Mouse (Mus musculus) testis, postnatal 14 days (tissue): ENCODE measurements around the gene Clptm1.
A peak's percentile ranks its signal among the peaks of the same experiment; 100 is the strongest.
"Not testable (repeated sequence)": the region's sequence is repeated elsewhere in the genome, so short reads cannot be mapped to it uniquely, and the experiment has no call there.

Source experiments
- DNase-seq: peaks from one replicate; pipeline ENCODE4 v3.0.0; 2021; ENCODE audit warnings: low spot score

Clptm1 gene

GRCm38 (mm10) chr7:19691873-19692865 lies 27.3 kb upstream of the Clptm1 start, which contains the start of gene Apoc1:
TSS of gene Apoc1 (minus strand) at chr7:19692660.
- DNase-seq = peak; percentile 52

- no peak for DNase-seq
These were observed 26.6 kb upstream of the Clptm1 start for GRCm38 (mm10) chr7:19691434-19691833.

- DNase-seq = no peak
These were observed 26.0 kb upstream of the Clptm1 start for GRCm38 (mm10) chr7:19690845-19691244.

- DNase-seq = no peak
These were observed 23.8 kb upstream of the Clptm1 start for GRCm38 (mm10) chr7:19688611-19689010.

GRCm38 (mm10) chr7:19688101-19688500 lies 23.3 kb upstream of the Clptm1 start:
- DNase-seq = no peak

GRCm38 (mm10) chr7:19686927-19687583 lies 22.2 kb upstream of the Clptm1 start:
- DNase-seq = not testable (repeated sequence)

- no peak for DNase-seq
These were observed 21.7 kb upstream of the Clptm1 start for GRCm38 (mm10) chr7:19686521-19686920.

GRCm38 (mm10) chr7:19685374-19685773 lies 20.5 kb upstream of the Clptm1 start:
- DNase-seq = no peak

GRCm38 (mm10) chr7:19683771-19684201 lies 19.0 kb upstream of the Clptm1 start:
- DNase-seq = no peak

GRCm38 (mm10) chr7:19682979-19683378 lies 18.1 kb upstream of the Clptm1 start:
- no peak for DNase-seq

- no peak for DNase-seq
These were observed 16.4 kb upstream of the Clptm1 start, which contains the start of the genes Gm44805 and Apoc4 for GRCm38 (mm10) chr7:19681202-19681694. TSS of gene Gm44805 (minus strand) at chr7:19681423. TSS of gene Apoc4 (minus strand) at chr7:19681479.

- DNase-seq = no peak
These were observed 15.9 kb upstream of the Clptm1 start for GRCm38 (mm10) chr7:19680702-19681101.

GRCm38 (mm10) chr7:19678901-19679300 lies 14.1 kb upstream of the Clptm1 start:
- DNase-seq = no peak

- no peak for DNase-seq
These were observed 13.0 kb upstream of the Clptm1 start, which contains the start of gene Apoc2 for GRCm38 (mm10) chr7:19677872-19678271. TSS of gene Apoc2 (minus strand) at chr7:19677941.

GRCm38 (mm10) chr7:19676662-19677061 lies 11.8 kb upstream of the Clptm1 start:
- peak; percentile 76 for DNase-seq

- no peak for DNase-seq
These were observed 11.0 kb upstream of the Clptm1 start for GRCm38 (mm10) chr7:19675824-19676223.

GRCm38 (mm10) chr7:19673083-19673699 lies 8.4 kb upstream of the Clptm1 start:
- no peak for DNase-seq

GRCm38 (mm10) chr7:19671511-19671910 lies 6.7 kb upstream of the Clptm1 start:
- no peak for DNase-seq

GRCm38 (mm10) chr7:19668947-19669721 lies 4.3 kb upstream of the Clptm1 start:
- DNase-seq = peak; percentile 84

- DNase-seq = no peak
These were observed 2.6 kb upstream of the Clptm1 start for GRCm38 (mm10) chr7:19667434-19667833.

GRCm38 (mm10) chr7:19666750-19667149 lies 1.9 kb upstream of the Clptm1 start:
- no peak for DNase-seq
